Mouse (Mus musculus) hindbrain, embryonic 11.5 days (tissue): ENCODE measurements around the gene Clcn2. TPM values are rescaled to one million over a fixed set of nuclear protein-coding genes. Genes with fewer than 3 reads are reported as not detected.

ENCODE experiments used
- ATAC-seq: fragments of 200-750 bp; cut with Nextera tagmentation; 2 replicates; pipeline ENCODE4 v1.8.0; 2017; ENCODE audit warnings: mild to moderate bottlenecking, moderate TSS enrichment, moderate library complexity; ENCODE audit not compliant: low FRiP score
- DNase-seq: peaks from one replicate; pipeline ENCODE4 v3.0.0-alpha.2; 2015; ENCODE audit warnings: low spot score
- H3K27ac ChIP-seq: fragments of 300-500 bp; sonication (generic); 2 replicates; pipeline ENCODE4 v1.5.1; 2014; ENCODE audit warnings: mild to moderate bottlenecking, low read depth, low read length
- H3K27me3 ChIP-seq: fragments of 300-500 bp; sonication (generic); 2 replicates; pipeline ENCODE4 v1.6.1; 2014; ENCODE audit warnings: mild to moderate bottlenecking, low read length, moderate library complexity, mixed read lengths; ENCODE audit not compliant: control insufficient read depth, insufficient read depth
- H3K36me3 ChIP-seq: fragments of 300-500 bp; sonication (generic); 2 replicates; pipeline ENCODE4 v1.6.1; 2014; ENCODE audit warnings: mild to moderate bottlenecking, low read length, moderate library complexity, mixed read lengths; ENCODE audit not compliant: control insufficient read depth, insufficient read depth
- H3K4me1 ChIP-seq: fragments of 300-500 bp; sonication (generic); replicated peaks from 2 replicates; pipeline ENCODE4 v1.6.1; 2014; ENCODE audit warnings: low read length, mixed read lengths; ENCODE audit not compliant: control insufficient read depth, insufficient read depth
- H3K4me2 ChIP-seq: fragments of 300-500 bp; sonication (generic); replicated peaks from 2 replicates; pipeline ENCODE4 v1.6.1; 2014; ENCODE audit warnings: mild to moderate bottlenecking, low read depth, low read length
- H3K4me3 ChIP-seq: fragments of 300-500 bp; sonication (generic); 2 replicates; pipeline ENCODE4 v1.5.1; 2014; ENCODE audit warnings: low read depth, low read length
- H3K9ac ChIP-seq: fragments of 300-500 bp; sonication (generic); 2 replicates; pipeline ENCODE4 v1.6.1; 2014; ENCODE audit warnings: low read depth, low read length
- H3K9me3 ChIP-seq: fragments of 300-500 bp; sonication (generic); 2 replicates; pipeline ENCODE4 v1.6.1; 2016; ENCODE audit warnings: low read length; ENCODE audit not compliant: control insufficient read depth
- WGBS: fragments of 180-500 bp; shearing (Covaris S2); extraction: QIAGEN DNeasy Blood & Tissue Kit; methylation state at CpG from one replicate; pipeline ENCODE4 v1.1.7; 2014; 5-methylcytosine and 5-hydroxymethylcytosine counted together
- polyA plus RNA-seq: library from polyadenylated mRNA; unstranded; fragments of >200 nt; fragmentation: Nextera tagmentation; extraction: Ambion mirVana; gene quantifications from 2 replicates; pipeline ENCODE4 v1.2.1, GENCODE M21; 2014

Gene Clcn2
- polyA plus RNA-seq, 1 experiment from 2014 or later, result 22.0 TPM

GRCm38 (mm10) chr16:20708939-20709734 lies 8.4 kb downstream of the Clcn2 start:
- H3K27ac ChIP-seq, result no peak overlapping the region
- H3K4me3 ChIP-seq, result no peak overlapping the region
- DNase-seq (peak; percentile 87), ATAC-seq (peak; percentile 69)
- H3K4me2 ChIP-seq, result no peak overlapping the region
- no peaks in the 10 kb centered on the region; the same call in 1 of the 2 replicates for H3K36me3 ChIP-seq
- H3K9me3 ChIP-seq, result no peaks in the 10 kb centered on the region
- no peaks in the 10 kb centered on the region for H3K4me1 ChIP-seq
- no peak overlapping the region for H3K9ac ChIP-seq
- WGBS, result 79% methylated on average over 19 of the region's 19 CpGs
- no peaks in the 10 kb centered on the region for H3K27me3 ChIP-seq

GRCm38 (mm10) chr16:20708220-20708938 lies 9.2 kb downstream of the Clcn2 start:
- Histone ChIP-seq H3K9me3 (no peaks in the 10 kb centered on the region), H3K27me3 (no peaks in the 10 kb centered on the region), H3K9ac (no peak overlapping the region), H3K4me2 (no peak overlapping the region), H3K4me1 (no peaks in the 10 kb centered on the region), H3K27ac (no peak overlapping the region), H3K36me3 (no peaks in the 10 kb centered on the region; the same call in 1 of the 2 replicates), H3K4me3 (no peak overlapping the region)
- WGBS, result 94% methylated on average over 21 of the region's 21 CpGs
- no peak for DNase-seq
- no peak for ATAC-seq

- peaks cover 10% of the 10 kb centered on the region for H3K4me1 ChIP-seq
These were observed 11.0 kb downstream of the Clcn2 start for GRCm38 (mm10) chr16:20706407-20707055.

GRCm38 (mm10) chr16:20705786-20706185 lies 11.8 kb downstream of the Clcn2 start:
- no peak for DNase-seq

More at GRCm38 (mm10) chr16:20706407-20707055, 11.0 kb downstream of the Clcn2 start:
- no peak overlapping the region for H3K9ac ChIP-seq
- ATAC-seq, result no peak
- H3K4me3 ChIP-seq, result no peak overlapping the region
- no peaks in the 10 kb centered on the region for H3K9me3 ChIP-seq
- no peak overlapping the region for H3K4me2 ChIP-seq
- no peak overlapping the region for H3K27ac ChIP-seq
- no peak for DNase-seq
- no peaks in the 10 kb centered on the region for H3K36me3 ChIP-seq
- H3K27me3 ChIP-seq, result no peaks in the 10 kb centered on the region
- 94% methylated on average over 2 of the region's 2 CpGs for WGBS

DNA sequence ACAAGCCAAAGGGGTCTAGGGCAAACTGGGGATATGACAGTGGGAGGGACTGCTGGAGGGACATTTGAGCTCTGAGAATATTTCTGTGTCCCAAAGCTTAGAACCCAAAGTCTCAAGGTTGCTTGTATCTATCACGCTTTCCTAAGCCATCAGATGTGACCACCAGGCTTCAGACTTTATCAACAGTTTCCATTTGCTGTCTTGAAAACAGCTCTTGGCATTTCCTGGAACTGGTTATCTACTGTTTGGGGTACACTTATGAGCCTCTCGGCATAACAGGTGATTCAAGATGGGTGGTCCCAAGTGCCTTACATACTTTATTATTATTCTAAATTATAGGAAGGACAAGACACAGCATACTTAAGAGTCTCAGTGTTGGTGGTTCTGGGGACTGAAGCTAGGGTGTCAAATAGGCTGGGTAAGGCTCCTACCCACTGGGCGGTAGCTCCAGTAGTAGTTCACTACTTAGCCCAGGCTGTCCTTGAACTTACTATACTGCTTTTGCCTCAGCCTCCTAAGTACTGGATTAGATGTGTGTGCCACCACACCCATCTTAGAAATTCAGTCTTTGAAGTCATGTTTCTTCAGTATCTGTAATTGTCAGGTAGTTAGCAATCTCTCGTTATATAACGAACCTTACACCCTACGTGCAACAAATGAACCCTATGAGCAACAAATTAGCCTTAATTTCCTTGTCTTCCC lies 13.7 kb downstream of the Clcn2 start:
- ATAC-seq, result no peak
- Histone ChIP-seq H3K4me1 (peaks cover 14% of the 10 kb centered on the region), H3K9ac (no peak overlapping the region), H3K4me2 (no peak overlapping the region), H3K27ac (no peak overlapping the region), H3K36me3 (no peaks in the 10 kb centered on the region), H3K9me3 (no peaks in the 10 kb centered on the region), H3K4me3 (no peak overlapping the region), H3K27me3 (no peaks in the 10 kb centered on the region)
- 92% methylated on average over 6 of the region's 6 CpGs for WGBS
- no peak for DNase-seq

More at GRCm38 (mm10) chr16:20705786-20706185, 11.8 kb downstream of the Clcn2 start:
- no peak for ATAC-seq
- H3K9ac ChIP-seq, result no peak overlapping the region
- 73% methylated on average over 3 of the region's 3 CpGs for WGBS
- no peak overlapping the region for H3K4me3 ChIP-seq
- H3K27ac ChIP-seq, result no peak overlapping the region
- H3K36me3 ChIP-seq, result no peaks in the 10 kb centered on the region
- H3K4me2 ChIP-seq, result no peak overlapping the region
- H3K9me3 ChIP-seq, result no peaks in the 10 kb centered on the region
- H3K4me1 ChIP-seq, result peaks cover 14% of the 10 kb centered on the region
- no peaks in the 10 kb centered on the region for H3K27me3 ChIP-seq

DNA sequence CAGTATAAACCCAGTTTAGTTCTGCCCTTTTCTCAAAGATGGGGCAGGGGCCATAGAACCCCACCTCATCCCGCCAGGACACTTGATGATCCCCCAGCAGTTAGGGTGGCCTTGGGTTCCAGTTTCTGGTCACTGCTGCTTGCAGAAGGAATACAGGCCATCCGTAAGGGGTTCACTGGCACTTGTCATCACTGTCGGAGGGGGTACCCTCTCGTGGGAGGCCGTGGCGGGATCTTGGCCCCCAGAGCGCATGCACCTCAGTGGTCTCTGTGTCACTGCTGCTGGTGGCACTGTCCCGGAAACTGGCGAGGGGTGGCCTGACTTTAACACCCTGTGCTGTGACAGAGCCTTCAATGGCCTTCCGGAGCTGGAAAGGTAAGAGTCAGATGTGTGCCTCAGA lies 14.5 kb downstream of the Clcn2 start:
- Histone ChIP-seq H3K27me3 (no peaks in the 10 kb centered on the region), H3K4me1 (peaks cover 14% of the 10 kb centered on the region), H3K4me3 (no peak overlapping the region), H3K9me3 (no peaks in the 10 kb centered on the region), H3K9ac (no peak overlapping the region), H3K4me2 (no peak overlapping the region), H3K27ac (no peak overlapping the region), H3K36me3 (no peaks in the 10 kb centered on the region)
- DNase-seq (no peak), ATAC-seq (peak; percentile 3; the same call in 1 of the 2 replicates)
- 91% methylated on average over 10 of the region's 10 CpGs for WGBS

GRCm38 (mm10) chr16:20702522-20702893 lies 15.0 kb downstream of the Clcn2 start:
- H3K9ac ChIP-seq, result no peak overlapping the region
- peak overlapping the region; percentile 63 for H3K27ac ChIP-seq
- 11% methylated on average over 8 of the region's 8 CpGs for WGBS
- H3K4me2 ChIP-seq, result no peak overlapping the region
- no peaks in the 10 kb centered on the region for H3K9me3 ChIP-seq
- peak; percentile 74 for ATAC-seq
- H3K4me3 ChIP-seq, result no peak overlapping the region
- peaks cover 14% of the 10 kb centered on the region for H3K4me1 ChIP-seq
- no peaks in the 10 kb centered on the region for H3K27me3 ChIP-seq
- no peaks in the 10 kb centered on the region for H3K36me3 ChIP-seq
- DNase-seq, result peak; percentile 83
